Mouse (Mus musculus): ENCODE data around the gene Cherp. TPM values are rescaled to one million over a fixed set of nuclear protein-coding genes. Genes with fewer than 3 reads are reported as not detected.

Cherp gene
- polyA plus RNA-seq, 1 experiment from 2014 or later = 17.3 TPM

GRCm38 (mm10) chr8:72504637-72505314 lies 29.8 kb upstream of the Cherp start:
- DNase-seq (ENCODE audit: low spot score) (no peak), ATAC-seq (no peak)
- no peaks in the 10 kb centered on the region for H3K9me3 ChIP-seq (ENCODE audit: low read length)
- H3K36me3 ChIP-seq (ENCODE audit: insufficient read depth, low read length) = no peaks in the 10 kb centered on the region
- no peak overlapping the region for H3K27ac ChIP-seq (ENCODE audit: low read length)
- no peaks in the 10 kb centered on the region for H3K27me3 ChIP-seq (replicated peaks; ENCODE audit: insufficient read depth, low read length)
- no peak overlapping the region for H3K4me2 ChIP-seq (replicated peaks; ENCODE audit: low read depth, low read length)
- H3K4me3 ChIP-seq (ENCODE audit: low read depth, low read length) = no peak overlapping the region
- H3K4me1 ChIP-seq (ENCODE audit: insufficient read depth, low read depth, low read length) = no peaks in the 10 kb centered on the region; the same call in 1 of the 2 replicates
- TF ChIP-seq EP300 (IDR thresholded peaks at IDR 0.05) (no peak), CTCF (IDR thresholded peaks at IDR 0.05) (0 out of 2 replicates have a peak, but pooled peaks have one; percentile 12)
- H3K9ac ChIP-seq (replicated peaks; ENCODE audit: low read depth) = no peak overlapping the region

- H3K4me1 ChIP-seq (ENCODE audit: insufficient read depth, low read depth, low read length) = no peaks in the 10 kb centered on the region; the same call in 1 of the 2 replicates
- no peaks in the 10 kb centered on the region for H3K9me3 ChIP-seq (ENCODE audit: low read length)
Measured at GRCm38 (mm10) chr8:72504137-72504536, 29.1 kb upstream of the Cherp start.

GRCm38 (mm10) chr8:72500521-72500931 lies 25.5 kb upstream of the Cherp start:
- Histone ChIP-seq H3K4me1 (ENCODE audit: insufficient read depth, low read depth, low read length) (no peaks in the 10 kb centered on the region), H3K9me3 (ENCODE audit: low read length) (no peaks in the 10 kb centered on the region), H3K4me2 (replicated peaks; ENCODE audit: low read depth, low read length) (no peak overlapping the region), H3K4me3 (ENCODE audit: low read depth, low read length) (no peak overlapping the region), H3K27ac (ENCODE audit: low read length) (no peak overlapping the region), H3K36me3 (ENCODE audit: insufficient read depth, low read length) (peaks cover 15% of the 10 kb centered on the region), H3K9ac (replicated peaks; ENCODE audit: low read depth) (no peak overlapping the region), H3K27me3 (replicated peaks; ENCODE audit: insufficient read depth, low read length) (no peaks in the 10 kb centered on the region)
- ATAC-seq = no peak
- WGBS = 92% methylated on average over 1 of the region's 1 CpGs
- DNase-seq (ENCODE audit: low spot score) = no peak
- TF ChIP-seq EP300 (IDR thresholded peaks at IDR 0.05) = no peak
- no peak for TF ChIP-seq CTCF (IDR thresholded peaks at IDR 0.05)

More at GRCm38 (mm10) chr8:72504137-72504536, 29.1 kb upstream of the Cherp start:
- DNase-seq (ENCODE audit: low spot score) (no peak), ATAC-seq (no peak)
- Histone ChIP-seq H3K4me2 (replicated peaks; ENCODE audit: low read depth, low read length) (no peak overlapping the region), H3K36me3 (ENCODE audit: insufficient read depth, low read length) (no peaks in the 10 kb centered on the region), H3K27ac (ENCODE audit: low read length) (no peak overlapping the region), H3K9ac (replicated peaks; ENCODE audit: low read depth) (no peak overlapping the region), H3K4me3 (ENCODE audit: low read depth, low read length) (no peak overlapping the region), H3K27me3 (replicated peaks; ENCODE audit: insufficient read depth, low read length) (no peaks in the 10 kb centered on the region)
- TF ChIP-seq EP300 (IDR thresholded peaks at IDR 0.05) = no peak
- no peak for TF ChIP-seq CTCF (IDR thresholded peaks at IDR 0.05)

GRCm38 (mm10) chr8:72499521-72500284 lies 24.7 kb upstream of the Cherp start:
- no peak overlapping the region for H3K4me2 ChIP-seq (replicated peaks; ENCODE audit: low read depth, low read length)

GRCm38 (mm10) chr8:72498527-72498926 lies 23.5 kb upstream of the Cherp start:
- no peaks in the 10 kb centered on the region for H3K4me1 ChIP-seq (ENCODE audit: insufficient read depth, low read depth, low read length)
- H3K36me3 ChIP-seq (ENCODE audit: insufficient read depth, low read length) = peaks cover 21% of the 10 kb centered on the region
- 77% methylated on average over 4 of the region's 4 CpGs for WGBS
- no peak overlapping the region for H3K9ac ChIP-seq (replicated peaks; ENCODE audit: low read depth)
- no peak overlapping the region for H3K27ac ChIP-seq (ENCODE audit: low read length)
- DNase-seq (ENCODE audit: low spot score) (no peak), ATAC-seq (no peak)
- no peak overlapping the region for H3K4me2 ChIP-seq (replicated peaks; ENCODE audit: low read depth, low read length)
- H3K27me3 ChIP-seq (replicated peaks; ENCODE audit: insufficient read depth, low read length) = no peaks in the 10 kb centered on the region
- no peak overlapping the region for H3K4me3 ChIP-seq (ENCODE audit: low read depth, low read length)
- TF ChIP-seq EP300 (IDR thresholded peaks at IDR 0.05) (no peak), CTCF (IDR thresholded peaks at IDR 0.05) (no peak)
- no peaks in the 10 kb centered on the region for H3K9me3 ChIP-seq (ENCODE audit: low read length)

More at GRCm38 (mm10) chr8:72499521-72500284, 24.7 kb upstream of the Cherp start:
- TF ChIP-seq CTCF (IDR thresholded peaks at IDR 0.05) (no peak), EP300 (IDR thresholded peaks at IDR 0.05) (no peak)
- Histone ChIP-seq H3K36me3 (ENCODE audit: insufficient read depth, low read length) (peaks cover 21% of the 10 kb centered on the region), H3K9ac (replicated peaks; ENCODE audit: low read depth) (no peak overlapping the region), H3K27ac (ENCODE audit: low read length) (no peak overlapping the region), H3K4me1 (ENCODE audit: insufficient read depth, low read depth, low read length) (no peaks in the 10 kb centered on the region), H3K9me3 (ENCODE audit: low read length) (no peaks in the 10 kb centered on the region), H3K4me3 (ENCODE audit: low read depth, low read length) (no peak overlapping the region), H3K27me3 (replicated peaks; ENCODE audit: insufficient read depth, low read length) (no peaks in the 10 kb centered on the region)
- WGBS = 82% methylated on average over 2 of the region's 2 CpGs
- no peak for ATAC-seq
- DNase-seq (ENCODE audit: low spot score) = no peak

GRCm38 (mm10) chr8:72497911-72498310 lies 22.9 kb upstream of the Cherp start:
- Histone ChIP-seq H3K4me1 (ENCODE audit: insufficient read depth, low read depth, low read length) (no peaks in the 10 kb centered on the region; the same call in 1 of the 2 replicates), H3K4me3 (ENCODE audit: low read depth, low read length) (no peak overlapping the region), H3K4me2 (replicated peaks; ENCODE audit: low read depth, low read length) (no peak overlapping the region), H3K27me3 (replicated peaks; ENCODE audit: insufficient read depth, low read length) (no peaks in the 10 kb centered on the region), H3K9ac (replicated peaks; ENCODE audit: low read depth) (no peak overlapping the region), H3K27ac (ENCODE audit: low read length) (no peak overlapping the region), H3K36me3 (ENCODE audit: insufficient read depth, low read length) (peaks cover 21% of the 10 kb centered on the region), H3K9me3 (ENCODE audit: low read length) (no peaks in the 10 kb centered on the region)
- WGBS = 77% methylated on average over 1 of the region's 1 CpGs
- ATAC-seq (no peak), DNase-seq (ENCODE audit: low spot score) (no peak)
- TF ChIP-seq EP300 (IDR thresholded peaks at IDR 0.05) = no peak
- TF ChIP-seq CTCF (IDR thresholded peaks at IDR 0.05) = no peak
